Mouse (Mus musculus): ENCODE measurements around the gene Kansl1l. TPM values are rescaled to one million over a fixed set of nuclear protein-coding genes. Genes with fewer than 3 reads are reported as not detected.
A peak's percentile ranks its signal among the peaks of the same experiment; 100 is the strongest.

Gene Kansl1l
- polyA plus RNA-seq, 1 experiment from 2014 or later, result 23.4 TPM

DNA sequence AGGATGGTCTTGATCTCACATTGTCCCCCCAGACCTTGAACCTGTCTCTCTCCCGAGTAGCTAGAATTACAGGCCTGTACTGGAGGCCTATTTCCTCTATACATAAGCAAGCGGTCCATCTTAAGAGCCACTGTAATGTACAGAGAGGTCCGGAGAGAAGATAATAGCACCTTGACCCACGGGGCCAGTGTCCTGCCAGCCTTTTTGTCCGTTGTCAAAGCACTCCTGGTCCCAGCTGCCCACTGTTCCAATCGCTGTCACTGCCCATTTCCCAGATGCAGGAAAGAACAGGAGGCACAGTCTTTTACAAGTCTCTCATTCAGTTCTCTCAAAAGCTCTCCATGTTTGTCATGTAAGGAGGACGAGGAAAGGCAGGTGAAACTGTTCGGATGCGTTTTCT, 4.6 kb upstream of the Kansl1l start:
- H3K9me3 ChIP-seq (ENCODE audit: control insufficient read depth, low read length), result no peaks in the 10 kb centered on the region
- H3K36me3 ChIP-seq (ENCODE audit: control insufficient read depth, insufficient read depth, low read length), result no peaks in the 10 kb centered on the region
- no peak for ATAC-seq (ENCODE audit: low read depth)
- no peak overlapping the region for H3K4me3 ChIP-seq (ENCODE audit: low read length)
- 62% methylated on average over 9 of the region's 9 CpGs for WGBS
- no peak overlapping the region for H3K27ac ChIP-seq (ENCODE audit: low read length)
- no peak overlapping the region for H3K4me2 ChIP-seq (ENCODE audit: low read depth, low read length)
- H3K27me3 ChIP-seq (ENCODE audit: control insufficient read depth, insufficient read depth, low read depth, low read length), result no peaks in the 10 kb centered on the region
- H3K9ac ChIP-seq (ENCODE audit: low read length), result no peak overlapping the region
- H3K4me1 ChIP-seq (replicated peaks; ENCODE audit: control insufficient read depth, insufficient read depth, low read length), result peaks cover 4% of the 10 kb centered on the region

DNA sequence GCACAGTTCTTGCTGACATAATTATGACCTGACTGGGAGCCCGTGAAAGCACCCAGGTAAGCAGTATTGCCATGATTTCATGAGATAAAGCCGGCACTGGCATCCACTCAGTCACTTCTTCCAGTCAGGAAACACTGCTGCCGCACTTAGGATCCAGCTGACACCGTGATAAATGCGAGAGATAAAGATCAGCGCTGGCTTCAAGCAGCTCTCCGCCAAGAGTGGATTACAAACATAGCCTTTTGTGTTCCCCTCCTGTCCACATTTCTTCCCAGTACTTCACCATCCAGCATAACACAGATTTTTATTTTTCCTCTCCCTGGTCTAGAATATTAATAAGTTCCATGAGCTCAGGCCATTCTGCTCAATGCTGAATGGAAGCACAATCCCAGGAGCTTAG, 2.9 kb upstream of the Kansl1l start:
- Histone ChIP-seq H3K9ac (ENCODE audit: low read length) (peak overlapping the region; percentile 0; the same call in 1 of the 2 replicates), H3K27me3 (ENCODE audit: control insufficient read depth, insufficient read depth, low read depth, low read length) (no peaks in the 10 kb centered on the region), H3K4me3 (ENCODE audit: low read length) (no peak overlapping the region), H3K27ac (ENCODE audit: low read length) (no peak overlapping the region), H3K36me3 (ENCODE audit: control insufficient read depth, insufficient read depth, low read length) (no peaks in the 10 kb centered on the region), H3K9me3 (ENCODE audit: control insufficient read depth, low read length) (no peaks in the 10 kb centered on the region), H3K4me2 (ENCODE audit: low read depth, low read length) (0 out of 2 replicates have a peak overlapping the region, but pooled peaks have one; percentile 1), H3K4me1 (replicated peaks; ENCODE audit: control insufficient read depth, insufficient read depth, low read length) (peaks cover 5% of the 10 kb centered on the region)
- ATAC-seq (ENCODE audit: low read depth), result no peak
- 7% methylated on average over 7 of the region's 7 CpGs for WGBS

DNA sequence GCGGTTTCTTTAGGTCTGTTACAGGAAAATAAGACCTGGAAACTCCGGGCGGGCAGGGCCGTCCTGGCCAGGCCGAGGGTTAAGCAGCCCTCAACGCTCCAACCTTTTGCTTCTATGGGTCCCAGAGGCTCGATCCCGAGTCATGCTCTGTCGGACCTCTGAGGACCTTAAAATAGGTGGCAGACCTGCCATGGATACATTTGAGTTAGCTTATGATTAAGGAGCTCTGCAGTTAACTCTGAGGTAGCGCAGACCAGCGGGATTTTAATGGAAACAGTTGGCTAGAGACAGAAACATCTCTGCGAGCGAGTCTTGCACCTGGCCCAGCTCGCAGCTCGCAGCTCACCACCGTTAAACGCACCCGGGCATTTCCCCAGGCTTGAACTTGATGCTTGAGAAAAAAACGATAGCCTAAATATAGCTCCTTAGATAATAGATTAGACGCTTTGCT, 528 bp upstream of the Kansl1l start:
- Histone ChIP-seq H3K4me2 (ENCODE audit: low read depth, low read length) (peak overlapping the region; percentile 94), H3K4me1 (replicated peaks; ENCODE audit: control insufficient read depth, insufficient read depth, low read length) (peaks cover 10% of the 10 kb centered on the region), H3K9ac (ENCODE audit: low read length) (peak overlapping the region; percentile 93), H3K27me3 (ENCODE audit: control insufficient read depth, insufficient read depth, low read depth, low read length) (no peaks in the 10 kb centered on the region), H3K36me3 (ENCODE audit: control insufficient read depth, insufficient read depth, low read length) (no peaks in the 10 kb centered on the region), H3K9me3 (ENCODE audit: control insufficient read depth, low read length) (no peaks in the 10 kb centered on the region), H3K27ac (ENCODE audit: low read length) (peak overlapping the region; percentile 80), H3K4me3 (ENCODE audit: low read length) (peak overlapping the region; percentile 74)
- peak; percentile 32 for ATAC-seq (ENCODE audit: low read depth)
- under 1% methylated on average over 20 of the region's 20 CpGs for WGBS

DNA sequence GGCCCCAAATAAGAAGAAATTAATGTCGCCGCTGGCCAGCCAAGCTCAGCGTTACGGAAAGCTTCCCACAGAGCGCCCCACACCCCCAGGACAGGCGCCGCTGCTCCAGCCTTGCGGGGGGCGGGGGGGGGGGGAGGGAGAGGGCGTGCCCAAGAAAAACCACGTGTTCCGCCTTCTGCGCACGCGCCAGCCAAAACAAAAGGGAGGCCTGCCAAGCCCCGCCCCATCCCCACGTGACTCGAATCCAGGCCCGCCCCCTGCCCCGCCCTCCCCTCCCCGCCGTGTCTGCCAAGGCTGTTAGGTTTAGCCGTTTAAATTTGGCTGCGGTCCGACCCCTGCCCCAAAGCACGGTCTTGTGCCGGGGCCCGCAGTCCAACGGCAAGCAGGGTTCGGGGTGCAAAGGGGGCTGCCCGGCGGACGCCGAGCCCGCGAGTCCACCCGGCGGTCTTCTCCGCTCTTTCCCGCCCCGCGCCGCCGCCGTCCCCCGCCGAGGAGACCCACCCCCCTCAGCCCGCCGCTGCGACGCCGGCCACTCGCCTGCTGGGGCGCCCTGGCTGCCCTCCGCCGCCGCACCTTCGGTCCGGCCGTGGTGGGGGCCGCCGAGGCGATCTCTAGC, 417 bp downstream of the Kansl1l start:
- peaks cover 10% of the 10 kb centered on the region for H3K4me1 ChIP-seq (replicated peaks; ENCODE audit: control insufficient read depth, insufficient read depth, low read length)
- no peaks in the 10 kb centered on the region for H3K27me3 ChIP-seq (ENCODE audit: control insufficient read depth, insufficient read depth, low read depth, low read length)
- peak; percentile 87 for ATAC-seq (ENCODE audit: low read depth)
- peak overlapping the region; percentile 93 for H3K9ac ChIP-seq (ENCODE audit: low read length)
- H3K4me2 ChIP-seq (ENCODE audit: low read depth, low read length), result peak overlapping the region; percentile 83
- no peaks in the 10 kb centered on the region for H3K9me3 ChIP-seq (ENCODE audit: control insufficient read depth, low read length)
- no peaks in the 10 kb centered on the region for H3K36me3 ChIP-seq (ENCODE audit: control insufficient read depth, insufficient read depth, low read length)
- WGBS, result 0% methylated on average over 27 of the region's 63 CpGs
- peak overlapping the region; percentile 97 for H3K27ac ChIP-seq (ENCODE audit: low read length)
- H3K4me3 ChIP-seq (ENCODE audit: low read length), result peak overlapping the region; percentile 74

DNA sequence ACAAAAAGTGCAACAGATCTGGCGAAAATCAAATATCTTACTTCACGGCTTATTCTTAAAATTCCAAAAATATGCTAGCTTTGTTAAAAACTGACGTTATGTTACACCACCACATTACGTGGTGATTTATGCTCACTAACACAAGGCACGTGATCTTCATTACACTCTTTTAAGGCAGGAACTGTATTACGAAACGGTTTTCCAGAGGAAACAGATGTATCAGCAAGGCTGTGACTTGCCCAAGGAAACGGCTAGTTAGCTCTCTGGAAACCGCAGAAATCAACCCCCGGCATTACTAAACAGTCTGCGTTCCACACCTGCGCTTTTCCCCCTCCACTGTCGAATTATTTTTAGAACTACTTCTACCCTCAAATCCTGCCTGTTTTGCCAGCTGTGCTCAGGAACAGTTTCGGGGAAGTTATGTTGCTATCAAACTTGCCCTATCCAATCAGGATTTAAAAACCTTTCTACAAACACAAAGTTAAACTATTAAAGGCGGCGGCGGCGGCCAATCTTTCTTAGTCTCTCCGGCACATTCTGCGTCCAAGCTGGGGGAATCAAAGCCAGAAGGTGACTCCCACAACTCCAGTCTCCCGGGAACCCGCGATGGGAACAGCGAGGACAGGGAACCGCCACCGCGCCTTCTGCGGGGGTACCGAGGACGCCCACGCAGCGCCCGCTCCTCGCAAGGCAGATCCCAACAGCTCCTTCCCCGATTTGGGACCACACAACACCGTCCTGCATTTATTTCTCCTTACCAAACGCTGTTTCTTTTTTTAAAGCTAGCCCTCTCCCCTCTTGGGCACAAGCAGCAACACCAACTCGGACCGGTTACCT, 1.2 kb downstream of the Kansl1l start:
- no peaks in the 10 kb centered on the region for H3K36me3 ChIP-seq (ENCODE audit: control insufficient read depth, insufficient read depth, low read length)
- no peaks in the 10 kb centered on the region for H3K27me3 ChIP-seq (ENCODE audit: control insufficient read depth, insufficient read depth, low read depth, low read length)
- H3K4me3 ChIP-seq (ENCODE audit: low read length), result peak overlapping the region; percentile 74
- H3K9me3 ChIP-seq (ENCODE audit: control insufficient read depth, low read length), result no peaks in the 10 kb centered on the region
- peak; percentile 23 for ATAC-seq (ENCODE audit: low read depth)
- peak overlapping the region; percentile 83 for H3K4me2 ChIP-seq (ENCODE audit: low read depth, low read length)
- H3K27ac ChIP-seq (ENCODE audit: low read length), result peak overlapping the region; percentile 97
- peaks cover 10% of the 10 kb centered on the region for H3K4me1 ChIP-seq (replicated peaks; ENCODE audit: control insufficient read depth, insufficient read depth, low read length)
- WGBS, result under 1% methylated on average over 39 of the region's 39 CpGs
- peak overlapping the region; percentile 82 for H3K9ac ChIP-seq (ENCODE audit: low read length)

DNA sequence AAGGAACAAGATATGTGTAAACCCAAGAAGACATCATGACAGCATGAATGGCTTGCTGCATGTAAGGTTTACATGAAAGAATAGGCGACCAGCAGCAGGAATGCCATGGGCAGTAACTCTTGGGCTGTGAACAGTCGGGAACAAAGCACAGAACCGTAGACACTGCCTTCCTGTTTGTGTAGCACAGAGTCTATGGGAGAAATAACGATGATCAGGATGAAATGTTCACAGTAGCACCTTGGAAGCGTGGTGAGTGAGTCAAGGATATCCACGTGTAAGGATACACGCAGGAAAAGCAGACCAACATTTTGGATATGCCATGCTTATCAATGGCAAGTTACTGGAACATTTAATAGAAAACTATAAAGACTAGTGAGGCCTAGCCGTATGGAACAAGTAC, 2.6 kb downstream of the Kansl1l start:
- no peak for ATAC-seq (ENCODE audit: low read depth)
- Histone ChIP-seq H3K27me3 (ENCODE audit: control insufficient read depth, insufficient read depth, low read depth, low read length) (no peaks in the 10 kb centered on the region), H3K27ac (ENCODE audit: low read length) (no peak overlapping the region), H3K4me1 (replicated peaks; ENCODE audit: control insufficient read depth, insufficient read depth, low read length) (peaks cover 11% of the 10 kb centered on the region), H3K9me3 (ENCODE audit: control insufficient read depth, low read length) (no peaks in the 10 kb centered on the region), H3K4me3 (ENCODE audit: low read length) (peak overlapping the region; percentile 35), H3K4me2 (ENCODE audit: low read depth, low read length) (peak overlapping the region; percentile 62), H3K36me3 (ENCODE audit: control insufficient read depth, insufficient read depth, low read length) (no peaks in the 10 kb centered on the region), H3K9ac (ENCODE audit: low read length) (no peak overlapping the region; the same call in none of the 2 replicates)
- 16% methylated on average over 8 of the region's 8 CpGs for WGBS

DNA sequence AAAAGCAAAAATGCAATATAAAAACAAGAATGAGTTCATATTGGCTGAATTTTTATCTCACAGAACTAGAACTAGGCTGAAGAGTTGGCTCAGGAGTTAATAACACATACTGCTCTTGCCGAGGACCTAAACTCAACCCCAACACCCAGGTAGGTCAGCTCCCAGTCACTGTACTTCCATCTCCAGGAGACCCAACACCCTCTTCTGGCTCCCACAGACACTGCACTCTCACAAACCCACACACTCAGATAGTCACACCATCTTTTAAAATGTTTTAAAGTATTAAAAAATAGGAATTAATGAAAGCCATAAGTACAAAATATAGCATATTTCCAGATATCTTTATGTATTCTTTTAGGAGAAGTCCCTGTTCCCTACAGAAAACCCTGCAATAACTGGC, 4.2 kb downstream of the Kansl1l start:
- ATAC-seq (ENCODE audit: low read depth), result no peak
- Histone ChIP-seq H3K27ac (ENCODE audit: low read length) (no peak overlapping the region), H3K4me3 (ENCODE audit: low read length) (no peak overlapping the region), H3K36me3 (ENCODE audit: control insufficient read depth, insufficient read depth, low read length) (peaks cover 2% of the 10 kb centered on the region; the same call in 1 of the 2 replicates), H3K4me1 (replicated peaks; ENCODE audit: control insufficient read depth, insufficient read depth, low read length) (peaks cover 13% of the 10 kb centered on the region), H3K9ac (ENCODE audit: low read length) (no peak overlapping the region), H3K4me2 (ENCODE audit: low read depth, low read length) (no peak overlapping the region), H3K9me3 (ENCODE audit: control insufficient read depth, low read length) (no peaks in the 10 kb centered on the region), H3K27me3 (ENCODE audit: control insufficient read depth, insufficient read depth, low read depth, low read length) (no peaks in the 10 kb centered on the region)
- WGBS, result 44% methylated on average over 1 of the region's 1 CpGs

DNA sequence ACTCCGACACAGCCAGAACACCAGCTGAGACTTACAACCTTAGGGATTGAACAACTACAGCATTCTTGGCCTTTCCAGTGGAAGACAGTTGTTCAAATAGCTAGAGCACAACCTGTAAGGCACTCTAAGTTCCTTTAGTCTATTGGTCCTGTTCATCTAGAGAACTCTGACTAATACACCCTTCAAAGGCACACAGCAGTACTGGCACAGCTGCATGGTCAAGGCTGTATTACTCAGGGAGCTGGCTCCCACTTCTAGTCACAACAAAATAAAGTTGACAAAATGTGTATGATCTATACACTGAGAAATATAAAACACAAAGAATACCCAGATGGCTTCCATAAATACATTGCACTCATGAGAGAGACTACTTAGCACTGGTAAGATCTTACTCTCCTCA, 10.5 kb downstream of the Kansl1l start:
- Histone ChIP-seq H3K36me3 (ENCODE audit: control insufficient read depth, insufficient read depth, low read length) (peaks cover 4% of the 10 kb centered on the region; the same call in 1 of the 2 replicates), H3K27ac (ENCODE audit: low read length) (no peak overlapping the region), H3K9me3 (ENCODE audit: control insufficient read depth, low read length) (no peaks in the 10 kb centered on the region), H3K9ac (ENCODE audit: low read length) (no peak overlapping the region), H3K4me3 (ENCODE audit: low read length) (no peak overlapping the region), H3K4me2 (ENCODE audit: low read depth, low read length) (no peak overlapping the region), H3K27me3 (ENCODE audit: control insufficient read depth, insufficient read depth, low read depth, low read length) (no peaks in the 10 kb centered on the region), H3K4me1 (replicated peaks; ENCODE audit: control insufficient read depth, insufficient read depth, low read length) (peaks cover 7% of the 10 kb centered on the region)
- no peak for ATAC-seq (ENCODE audit: low read depth)
- 83% methylated on average over 1 of the region's 1 CpGs for WGBS

DNA sequence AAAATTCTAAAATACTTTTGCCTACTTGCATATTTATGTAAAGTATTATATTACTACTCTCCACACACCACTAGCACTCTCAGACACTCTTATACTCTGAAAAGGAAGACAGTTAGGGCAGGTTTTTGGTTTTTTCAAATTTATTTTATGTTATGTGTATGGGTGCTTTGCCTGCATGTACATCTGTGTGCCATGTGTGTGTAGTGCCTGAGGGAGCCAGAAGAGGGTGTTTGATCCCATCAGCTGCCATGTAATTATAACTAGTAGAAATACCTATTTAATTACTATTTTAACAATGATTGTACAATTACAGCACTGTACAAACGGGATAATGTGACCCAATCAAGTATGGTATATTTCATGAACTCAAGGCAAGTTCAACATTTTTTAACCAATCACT, 12.0 kb downstream of the Kansl1l start:
- Histone ChIP-seq H3K36me3 (ENCODE audit: control insufficient read depth, insufficient read depth, low read length) (peaks cover 14% of the 10 kb centered on the region), H3K4me3 (ENCODE audit: low read length) (no peak overlapping the region), H3K27me3 (ENCODE audit: control insufficient read depth, insufficient read depth, low read depth, low read length) (no peaks in the 10 kb centered on the region), H3K9me3 (ENCODE audit: control insufficient read depth, low read length) (no peaks in the 10 kb centered on the region), H3K9ac (ENCODE audit: low read length) (no peak overlapping the region), H3K4me1 (replicated peaks; ENCODE audit: control insufficient read depth, insufficient read depth, low read length) (peaks cover 7% of the 10 kb centered on the region), H3K4me2 (ENCODE audit: low read depth, low read length) (no peak overlapping the region), H3K27ac (ENCODE audit: low read length) (no peak overlapping the region)
- 95% methylated on average over 1 of the region's 1 CpGs for WGBS
- no peak for ATAC-seq (ENCODE audit: low read depth)

Measured in lung, embryonic 16.5 days (tissue).